Mouse (Mus musculus): ENCODE measurements around the gene Gm6370. TPM values are rescaled to one million over a fixed set of nuclear protein-coding genes. Genes with fewer than 3 reads are reported as not detected.

The Gm6370 gene
- total and polyA plus RNA-seq, 3 experiments: not detected

GRCm38 (mm10) chr5:146451592-146452254, 39.4 kb upstream of the Gm6370 start:
- TF ChIP-seq MAFK (IDR thresholded peaks at IDR 0.05; ENCODE audit: borderline replicate concordance, low read depth, low read length) (no peak), MYB (IDR thresholded peaks at IDR 0.05; ENCODE audit: low read depth, low read length) (no peak), MAZ (IDR thresholded peaks at IDR 0.05; ENCODE audit: low read depth, low read length) (no peak), ZMIZ1 (IDR thresholded peaks at IDR 0.05; ENCODE audit: low read depth, low read length) (no peak), MEF2A (IDR thresholded peaks at IDR 0.05; ENCODE audit: extremely low read depth, insufficient replicate concordance, low read depth, low read length, poor library complexity, severe bottlenecking) (no peak), ZNF384 (IDR thresholded peaks at IDR 0.05; ENCODE audit: low read depth, low read length) (no peak), MAX (IDR thresholded peaks at IDR 0.05; ENCODE audit: low read length) (no peak), RCOR1 (IDR thresholded peaks at IDR 0.05; ENCODE audit: low read depth, low read length) (no peak), E2F4 (IDR thresholded peaks at IDR 0.05; ENCODE audit: borderline replicate concordance, low read depth, low read length) (no peak), JUND (IDR thresholded peaks at IDR 0.05; ENCODE audit: low read depth, low read length) (no peak), MXI1 (IDR thresholded peaks at IDR 0.05; ENCODE audit: low read depth, low read length) (no peak), GABPA (IDR thresholded peaks at IDR 0.05; ENCODE audit: low read depth, low read length) (no peak)
- Histone ChIP-seq H3K9ac (ENCODE audit: control insufficient read depth, low read depth, low read length, poor library complexity, severe bottlenecking) (no peak overlapping the region), H3K4me1 (ENCODE audit: control insufficient read depth in 1 of 2, insufficient read depth in 2 of 2, low read length in 2 of 2) (no peaks in the 10 kb centered on the region), H3K9me3 (replicated peaks; ENCODE audit: insufficient read depth, low read length) (no peaks in the 10 kb centered on the region), H3K79me2 (ENCODE audit: control insufficient read depth, insufficient read depth, low read length, poor library complexity) (no peaks in the 10 kb centered on the region), H3K27ac (ENCODE audit: control insufficient read depth, low read depth, low read length) (no peak overlapping the region), H3K4me3 (ENCODE audit: control insufficient read depth in 1 of 2, insufficient read depth in 1 of 2, low read depth in 2 of 2, low read length in 2 of 2) (no peak overlapping the region), H3K36me3 (ENCODE audit: control insufficient read depth in 1 of 2, insufficient read depth in 2 of 2, low read length in 2 of 2) (no peaks in the 10 kb centered on the region), H3K27me3 (ENCODE audit: control insufficient read depth in 1 of 2, insufficient read depth in 2 of 2, low read length in 2 of 2) (no peaks in the 10 kb centered on the region)
- DNase-seq (ENCODE audit: low read depth, low spot score): no peak

- Histone ChIP-seq H3K27ac (ENCODE audit: control insufficient read depth, low read depth, low read length) (no peak overlapping the region), H3K4me3 (ENCODE audit: control insufficient read depth in 1 of 2, insufficient read depth in 1 of 2, low read depth in 2 of 2, low read length in 2 of 2) (no peak overlapping the region), H3K79me2 (ENCODE audit: control insufficient read depth, insufficient read depth, low read length, poor library complexity) (no peaks in the 10 kb centered on the region), H3K27me3 (ENCODE audit: control insufficient read depth in 1 of 2, insufficient read depth in 2 of 2, low read length in 2 of 2) (no peaks in the 10 kb centered on the region), H3K9me3 (replicated peaks; ENCODE audit: insufficient read depth, low read length) (no peaks in the 10 kb centered on the region), H3K4me1 (ENCODE audit: control insufficient read depth in 1 of 2, insufficient read depth in 2 of 2, low read length in 2 of 2) (no peaks in the 10 kb centered on the region), H3K9ac (ENCODE audit: control insufficient read depth, low read depth, low read length, poor library complexity, severe bottlenecking) (no peak overlapping the region), H3K36me3 (ENCODE audit: control insufficient read depth in 1 of 2, insufficient read depth in 2 of 2, low read length in 2 of 2) (no peaks in the 10 kb centered on the region)
- no peak for TF ChIP-seq BHLHE40 (IDR thresholded peaks at IDR 0.05; ENCODE audit: borderline replicate concordance, low read depth, low read length)
- TF ChIP-seq ZKSCAN1 (IDR thresholded peaks at IDR 0.05; ENCODE audit: low read depth, low read length): no peak
- DNase-seq (ENCODE audit: low read depth, low spot score): no peak
Observed at GRCm38 (mm10) chr5:146453556-146453955, 37.6 kb upstream of the Gm6370 start.

GRCm38 (mm10) chr5:146461612-146462011, 29.6 kb upstream of the Gm6370 start:
- Histone ChIP-seq H3K9ac (ENCODE audit: control insufficient read depth, low read depth, low read length, poor library complexity, severe bottlenecking) (no peak overlapping the region), H3K27ac (ENCODE audit: control insufficient read depth, low read depth, low read length) (no peak overlapping the region), H3K27me3 (ENCODE audit: control insufficient read depth in 1 of 2, insufficient read depth in 2 of 2, low read length in 2 of 2) (no peaks in the 10 kb centered on the region), H3K9me3 (replicated peaks; ENCODE audit: insufficient read depth, low read length) (no peaks in the 10 kb centered on the region), H3K79me2 (ENCODE audit: control insufficient read depth, insufficient read depth, low read length, poor library complexity) (no peaks in the 10 kb centered on the region), H3K4me1 (ENCODE audit: control insufficient read depth in 1 of 2, insufficient read depth in 2 of 2, low read length in 2 of 2) (no peaks in the 10 kb centered on the region), H3K4me3 (ENCODE audit: control insufficient read depth in 1 of 2, insufficient read depth in 1 of 2, low read depth in 2 of 2, low read length in 2 of 2) (no peak overlapping the region), H3K36me3 (ENCODE audit: control insufficient read depth in 1 of 2, insufficient read depth in 2 of 2, low read length in 2 of 2) (no peaks in the 10 kb centered on the region)
- TF ChIP-seq TCF12 (IDR thresholded peaks at IDR 0.05; ENCODE audit: low read depth, low read length) (no peak), POLR2AphosphoS5 (IDR thresholded peaks at IDR 0.05; ENCODE audit: borderline replicate concordance, low read depth, low read length) (no peak), USF2 (IDR thresholded peaks at IDR 0.05; ENCODE audit: borderline replicate concordance in 1 of 2, insufficient read depth in 1 of 2, low read depth in 1 of 2, low read length in 2 of 2) (no peak), ZC3H11A (IDR thresholded peaks at IDR 0.05; ENCODE audit: low read depth, low read length) (no peak), MYC (IDR thresholded peaks at IDR 0.05; ENCODE audit: low read depth, low read length) (no peak), BHLHE40 (IDR thresholded peaks at IDR 0.05; ENCODE audit: borderline replicate concordance, low read depth, low read length) (no peak)
- no peak for DNase-seq (ENCODE audit: low read depth, low spot score)

Measured in MEL (cell line).